Mouse (Mus musculus) embryonic facial prominence, embryonic 14.5 days (tissue): Measurements from ENCODE around the gene Sec16a. TPM values are rescaled to one million over a fixed set of nuclear protein-coding genes. Genes with fewer than 3 reads are reported as not detected.

Source experiments
- ATAC-seq: fragments of 200-750 bp; cut with Nextera tagmentation; 2 replicates; pipeline ENCODE4 v1.8.0; 2017; ENCODE audit warnings: low read depth, moderate number of reproducible peaks, moderate TSS enrichment
- DNase-seq: peaks from one replicate; pipeline ENCODE4 v3.0.0-alpha.2; 2015; ENCODE audit warnings: low spot score
- H3K27ac ChIP-seq: fragments of 300-500 bp; sonication (generic); replicated peaks from 2 replicates; pipeline ENCODE4 v1.5.1; 2014; ENCODE audit warnings: low read depth, mild to moderate bottlenecking, low read length, moderate library complexity
- H3K27me3 ChIP-seq: fragments of 300-500 bp; sonication (generic); replicated peaks from 2 replicates; pipeline ENCODE4 v1.6.1; 2014; ENCODE audit warnings: low read length; ENCODE audit not compliant: control insufficient read depth, insufficient read depth
- H3K36me3 ChIP-seq: fragments of 300-500 bp; sonication (generic); 2 replicates; pipeline ENCODE4 v1.6.1; 2014; ENCODE audit warnings: low read length, mixed read lengths; ENCODE audit not compliant: control insufficient read depth, insufficient read depth
- H3K4me1 ChIP-seq: fragments of 300-500 bp; sonication (generic); 2 replicates; pipeline ENCODE4 v1.6.1; 2014; ENCODE audit warnings: antibody characterized with exemption, low read length; ENCODE audit not compliant: control insufficient read depth, insufficient read depth
- H3K4me2 ChIP-seq: fragments of 300-500 bp; sonication (generic); 2 replicates; pipeline ENCODE4 v1.6.1; 2014; ENCODE audit warnings: low read depth, mild to moderate bottlenecking, low read length, moderate library complexity, mixed read lengths
- H3K4me3 ChIP-seq: fragments of 300-500 bp; sonication (generic); 2 replicates; pipeline ENCODE4 v1.5.1; 2014; ENCODE audit warnings: low read depth, mild to moderate bottlenecking, low read length
- H3K9ac ChIP-seq: fragments of 300-500 bp; sonication (generic); 2 replicates; pipeline ENCODE4 v1.6.1; 2014; ENCODE audit warnings: low read depth, mild to moderate bottlenecking, low read length, moderate library complexity, mixed read lengths
- H3K9me3 ChIP-seq: fragments of 300-500 bp; sonication (generic); 2 replicates; pipeline ENCODE4 v1.6.1; 2016; ENCODE audit warnings: low read length; ENCODE audit not compliant: control insufficient read depth
- WGBS: fragments of 180-500 bp; shearing (Covaris S2); extraction: QIAGEN DNeasy Blood & Tissue Kit; methylation state at CpG from one replicate; pipeline ENCODE4 v1.1.7; 2014; 5-methylcytosine and 5-hydroxymethylcytosine counted together
- microRNA-seq: library from miRNA; unstranded; fragments of <30 nt; microRNA quantifications from one replicate; pipeline ENCODE4, GENCODE M21; 2016; ENCODE audit warnings: borderline number of aligned reads
- polyA plus RNA-seq: library from polyadenylated mRNA; unstranded; fragments of >200 nt; fragmentation: Nextera tagmentation; extraction: Ambion mirVana; gene quantifications from 2 replicates; pipeline ENCODE4 v1.2.1, GENCODE M21; 2014

The Sec16a gene
- polyA plus RNA-seq, 1 experiment from 2014 or later: 38.6 TPM

DNA sequence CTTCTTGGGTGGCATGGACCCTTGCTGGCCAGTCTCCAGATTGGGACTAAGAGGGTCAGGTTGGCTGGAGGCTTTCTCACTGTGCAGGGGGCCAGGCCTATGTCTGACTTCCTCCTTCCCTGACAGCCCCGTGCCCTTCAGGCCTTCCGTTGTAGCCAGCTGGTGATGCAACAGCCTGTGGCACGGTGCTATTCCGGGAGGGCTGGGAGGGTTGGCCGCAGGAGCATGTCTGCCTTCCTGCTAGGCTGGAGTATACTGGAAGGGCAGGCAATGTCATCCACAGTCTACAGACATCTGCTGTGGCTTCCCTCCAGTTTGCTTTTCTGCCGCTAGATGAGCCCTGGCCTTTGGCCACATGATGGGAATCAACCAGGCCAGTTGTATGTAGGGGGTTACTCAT is 85.0 kb downstream of the Sec16a start:
- DNase-seq: no peak
- 86% methylated on average over 6 of the region's 6 CpGs for WGBS
- H3K4me3 ChIP-seq: no peak overlapping the region
- ATAC-seq: no peak
- H3K27me3 ChIP-seq: no peaks in the 10 kb centered on the region
- no peaks in the 10 kb centered on the region for H3K4me1 ChIP-seq
- H3K4me2 ChIP-seq: no peak overlapping the region
- no peak overlapping the region for H3K27ac ChIP-seq
- H3K36me3 ChIP-seq: peaks cover 20% of the 10 kb centered on the region; the same call in 1 of the 2 replicates
- no peak overlapping the region for H3K9ac ChIP-seq
- no peaks in the 10 kb centered on the region for H3K9me3 ChIP-seq

Small RNAs within 50 kb of the gene (microRNA-seq; reads per million reads assigned to microRNA genes)
- gene Mir6996: 0.66 reads per million

Other genes starting within 250 kb of the Sec16a start
- 1.2 and 1.4 TPM in 2 replicates for gene Lhx3, start 236.9 kb downstream of the Sec16a start, polyA plus RNA-seq
- gene Qsox2, start 207.7 kb downstream of the Sec16a start, polyA plus RNA-seq: 17.2 and 18.4 TPM in 2 replicates
- 0.17 and 0.28 TPM in 2 replicates for gene Ccdc187, start 150.7 kb downstream of the Sec16a start, polyA plus RNA-seq
- gene Gpsm1, start 129.7 kb downstream of the Sec16a start, polyA plus RNA-seq: 29.3 and 33.8 TPM in 2 replicates
- gene Dnlz, start 93.1 kb downstream of the Sec16a start, polyA plus RNA-seq: 24.2 and 27.6 TPM in 2 replicates
- 1.3 and 2.1 TPM in 2 replicates for gene Card9, start 84.3 kb downstream of the Sec16a start, polyA plus RNA-seq
- 20.2 and 22.9 TPM in 2 replicates for gene Snapc4, start 64.6 kb downstream of the Sec16a start, polyA plus RNA-seq
- 102 and 109 TPM in 2 replicates for gene Entr1, start 55.9 kb downstream of the Sec16a start, polyA plus RNA-seq
- gene Pmpca, start 55.9 kb downstream of the Sec16a start, polyA plus RNA-seq: 71.9 and 72.3 TPM in 2 replicates
- 16.3 and 17.8 TPM in 2 replicates for gene Inpp5e, start 36.0 kb downstream of the Sec16a start, polyA plus RNA-seq
- gene Notch1, start 71.4 kb upstream of the Sec16a start, polyA plus RNA-seq: 29.9 and 35.8 TPM in 2 replicates
- 110 and 119 TPM in 2 replicates for gene Egfl7, start 134.8 kb upstream of the Sec16a start, polyA plus RNA-seq
- gene Gm20532, start 141.4 kb upstream of the Sec16a start, polyA plus RNA-seq: not detected in 2 replicates
- gene Agpat2, start 159.2 kb upstream of the Sec16a start, polyA plus RNA-seq: 25.1 and 26.7 TPM in 2 replicates
- 31.1 and 40.1 TPM in 2 replicates for gene Fam69b, start 183.2 kb upstream of the Sec16a start, polyA plus RNA-seq
- gene Lcn4, start 226.1 kb upstream of the Sec16a start, polyA plus RNA-seq: not detected in 2 replicates